Mouse (Mus musculus) kidney, postnatal 25 days (tissue): Measurements from ENCODE around the gene Slc9a4.
A peak's percentile ranks its signal among the peaks of the same experiment; 100 is the strongest.
"Not testable (repeated sequence)": the region's sequence is repeated elsewhere in the genome, so short reads cannot be mapped to it uniquely, and the experiment has no call there.

Experiments
- DNase-seq, 2 experiments: peaks; one replicate each; pipeline ENCODE4 v3.0.0; 2021; ENCODE audit warnings: mixed read lengths in 2 of 2

Gene Slc9a4

GRCm38 (mm10) chr1:40650803-40651497, 71.1 kb downstream of the Slc9a4 start:
- DNase-seq = peak; percentile 54 to 68

- no peak for DNase-seq
Measured at GRCm38 (mm10) chr1:40657035-40657434, 77.2 kb downstream of the Slc9a4 start.

GRCm38 (mm10) chr1:40657978-40658496, 78.2 kb downstream of the Slc9a4 start:
- DNase-seq = peak; percentile 73 to 90

GRCm38 (mm10) chr1:40659017-40659416, 79.1 kb downstream of the Slc9a4 start:
- no peak for DNase-seq

GRCm38 (mm10) chr1:40659496-40659895, 79.6 kb downstream of the Slc9a4 start:
- DNase-seq = no peak

- no peak for DNase-seq
Measured at GRCm38 (mm10) chr1:40660838-40661237, 81.0 kb downstream of the Slc9a4 start.

GRCm38 (mm10) chr1:40665401-40666370, 85.8 kb downstream of the Slc9a4 start:
- no peak for DNase-seq

GRCm38 (mm10) chr1:40667442-40667841, 87.6 kb downstream of the Slc9a4 start:
- not testable (repeated sequence) for DNase-seq

GRCm38 (mm10) chr1:40670025-40670424, 90.1 kb downstream of the Slc9a4 start:
- DNase-seq = no peak

- DNase-seq = no peak
Measured at GRCm38 (mm10) chr1:40671490-40671889, 91.6 kb downstream of the Slc9a4 start.

GRCm38 (mm10) chr1:40677306-40677705, 97.4 kb downstream of the Slc9a4 start:
- peak; percentile 34 to 55 for DNase-seq
